Mouse (Mus musculus): Measurements from ENCODE around the gene Serpina9.
A peak's percentile ranks its signal among the peaks of the same experiment; 100 is the strongest.
"Not testable (repeated sequence)": the region's sequence is repeated elsewhere in the genome, so short reads cannot be mapped to it uniquely, and the experiment has no call there.

The Serpina9 gene

DNA sequence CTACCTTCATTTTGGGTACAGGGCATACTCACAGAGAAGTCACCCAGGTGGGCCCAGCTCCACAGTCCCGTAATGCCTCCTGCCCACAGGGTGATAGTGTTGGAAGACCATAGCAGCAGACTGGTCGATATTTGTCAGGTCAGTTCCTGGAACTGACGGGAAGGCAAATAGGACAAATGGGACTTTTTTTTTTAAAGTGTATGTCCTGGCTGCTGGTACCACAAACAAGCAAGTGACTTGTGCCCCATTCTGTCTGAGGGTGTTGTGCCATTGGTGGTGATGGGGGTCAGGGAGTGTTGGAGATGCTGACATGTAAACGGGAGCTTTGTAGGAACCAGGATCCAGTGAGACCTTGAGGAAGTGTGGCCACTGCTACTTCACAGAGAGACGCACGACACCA is 23.7 kb downstream of the Serpina9 start, which contains the start of gene Serpina11:
Gene Serpina11, minus strand, starts transcription at position 101 of the 400 bp plus-strand sequence.
- no peak for DNase-seq (ENCODE audit: low spot score in 2 of 2)

DNA sequence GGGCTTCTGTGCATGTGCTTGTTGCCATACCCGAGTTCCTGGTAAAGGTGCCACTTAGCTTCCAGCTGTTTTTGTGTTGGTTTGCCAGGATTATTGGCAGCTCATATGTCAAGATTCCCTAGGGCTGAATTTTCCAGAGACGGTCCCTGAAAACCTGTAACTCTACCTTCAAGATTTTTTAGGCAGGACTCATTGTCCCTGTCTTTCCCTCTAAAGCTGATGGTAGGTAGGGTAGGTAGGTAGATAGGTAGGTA is 24.1 kb downstream of the Serpina9 start:
- DNase-seq (ENCODE audit: low spot score in 2 of 2) = no peak

DNA sequence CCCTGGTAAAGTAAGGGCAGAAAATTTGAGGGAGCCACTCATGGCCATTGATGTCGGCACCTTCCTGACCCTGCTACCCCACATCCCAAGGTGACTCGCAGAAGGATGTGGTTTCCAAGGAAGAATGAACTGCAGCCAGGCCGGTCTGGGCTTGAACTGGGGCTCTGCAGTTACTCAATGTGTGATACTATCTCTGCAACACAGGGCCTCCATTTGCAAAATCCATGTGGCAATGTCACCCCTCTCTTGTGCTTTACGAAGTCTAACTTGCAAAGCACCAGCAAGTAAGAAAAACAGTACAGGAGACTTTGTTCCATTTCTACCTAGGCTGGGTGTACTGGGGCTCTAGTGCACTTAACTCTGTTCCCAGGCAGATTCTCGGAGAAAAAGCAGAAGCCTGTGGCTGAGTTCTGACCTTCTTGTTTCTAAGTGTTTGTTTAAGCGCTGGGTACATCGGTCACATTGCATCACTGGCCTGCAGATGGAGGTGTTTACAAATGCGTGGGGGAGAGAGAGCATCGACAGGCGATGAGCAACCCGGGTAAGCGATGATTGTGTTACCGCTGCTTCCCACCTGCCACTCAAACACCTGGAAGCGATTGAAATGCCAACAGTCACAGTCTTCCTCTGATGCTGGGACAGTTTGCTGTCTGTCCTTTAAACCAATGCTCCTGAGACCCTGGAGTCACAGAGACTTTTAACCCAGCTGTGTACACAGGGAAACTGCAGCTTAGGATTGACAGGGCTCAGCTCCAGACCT is 24.6 kb downstream of the Serpina9 start:
- DNase-seq (ENCODE audit: low spot score in 2 of 2) = no peak

DNA sequence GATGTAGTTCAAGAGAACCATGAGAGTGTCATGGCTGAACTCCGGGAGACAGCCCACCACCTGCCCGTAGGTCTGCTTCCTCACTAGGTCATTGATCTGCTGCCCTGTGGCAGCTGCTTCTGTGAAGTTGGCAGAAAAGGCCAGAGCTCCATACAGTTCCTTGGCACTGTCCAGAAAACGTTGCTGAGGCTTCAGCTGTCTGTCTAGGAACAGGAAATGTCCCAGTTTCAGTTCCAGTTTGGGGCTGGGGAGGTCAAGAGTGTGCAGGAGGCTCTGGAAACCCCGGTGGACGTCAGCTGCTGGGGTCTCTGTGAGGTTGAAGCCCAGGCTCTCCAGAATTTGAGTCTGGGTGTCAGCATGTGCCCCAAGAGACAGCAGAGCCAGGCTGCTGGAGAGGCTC is 27.7 kb downstream of the Serpina9 start:
- no peak for DNase-seq (ENCODE audit: low spot score in 2 of 2)

DNA sequence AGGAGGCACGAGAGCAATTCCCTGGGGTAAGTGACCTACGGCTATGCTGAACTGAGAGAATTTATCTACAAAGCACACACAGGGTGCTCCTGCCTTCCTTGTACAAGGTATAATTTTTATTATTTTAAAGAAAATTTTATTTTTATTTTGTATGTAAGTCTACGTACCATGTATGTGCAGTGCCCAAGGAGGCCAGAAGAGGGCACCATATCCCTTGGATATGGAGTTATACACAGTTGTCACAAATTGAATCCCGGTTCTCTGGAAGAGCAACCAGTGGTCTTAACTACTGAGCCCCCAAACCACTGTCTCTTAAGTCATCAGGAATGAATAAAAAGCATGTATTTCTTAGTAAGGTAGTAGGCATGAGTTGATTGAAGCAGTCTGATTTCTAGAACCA is 28.6 kb downstream of the Serpina9 start:
- DNase-seq (ENCODE audit: low spot score in 2 of 2) = no peak

DNA sequence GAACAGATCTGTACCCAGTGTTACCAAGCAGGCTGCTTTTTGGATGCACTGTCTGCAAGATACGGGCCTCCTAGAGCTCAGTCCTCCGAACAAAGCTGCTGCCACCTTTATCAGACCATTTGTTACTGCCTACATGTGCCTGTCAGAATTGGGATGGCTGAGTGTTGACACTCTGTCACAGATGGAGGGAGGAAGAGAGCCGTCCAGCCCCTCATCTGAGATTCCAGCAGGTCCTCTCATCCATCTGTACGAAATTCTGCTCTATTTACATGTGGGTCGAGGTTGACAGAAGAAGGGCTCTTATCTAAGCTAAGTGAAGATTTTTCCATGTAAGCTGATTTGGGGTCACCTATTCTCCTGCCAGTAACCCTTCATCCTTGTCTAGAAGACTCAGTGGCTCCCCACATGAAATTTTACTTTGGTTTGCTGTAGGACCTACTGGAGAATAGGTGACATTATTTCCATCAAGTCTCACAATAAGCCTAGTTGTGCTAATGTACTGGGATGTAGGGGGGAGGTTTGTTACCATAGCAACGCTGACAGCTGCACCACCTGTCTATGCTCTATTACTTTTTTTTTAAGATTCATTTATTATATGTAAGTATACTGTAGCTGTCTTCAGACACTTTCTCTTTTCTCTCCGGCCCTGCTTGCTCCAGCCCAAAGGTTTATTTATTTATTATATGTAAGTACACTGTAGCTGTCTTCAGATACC is 31.8 kb downstream of the Serpina9 start:
- DNase-seq (ENCODE audit: low spot score in 2 of 2) = no peak

DNA sequence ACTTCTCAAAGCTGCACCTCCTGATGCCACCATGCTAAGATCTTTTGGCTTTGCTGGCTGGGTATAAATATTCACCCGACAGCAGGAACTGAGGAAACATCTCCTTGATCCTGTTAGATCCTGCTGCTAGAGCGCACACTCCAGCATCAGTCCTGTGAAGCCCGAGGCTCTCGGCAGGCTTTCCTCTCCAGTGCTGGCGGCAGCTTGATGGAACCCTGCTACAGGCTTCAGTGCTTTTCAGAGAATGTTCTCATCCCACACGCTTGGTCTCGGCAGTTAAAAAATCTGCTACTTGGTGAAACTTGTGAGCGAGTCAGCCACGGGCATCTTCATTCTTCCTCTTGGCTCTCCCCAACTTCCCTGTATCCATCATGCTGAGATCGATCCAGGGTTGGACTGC is 35.3 kb downstream of the Serpina9 start:
- DNase-seq (ENCODE audit: low spot score in 2 of 2) = no peak

DNA sequence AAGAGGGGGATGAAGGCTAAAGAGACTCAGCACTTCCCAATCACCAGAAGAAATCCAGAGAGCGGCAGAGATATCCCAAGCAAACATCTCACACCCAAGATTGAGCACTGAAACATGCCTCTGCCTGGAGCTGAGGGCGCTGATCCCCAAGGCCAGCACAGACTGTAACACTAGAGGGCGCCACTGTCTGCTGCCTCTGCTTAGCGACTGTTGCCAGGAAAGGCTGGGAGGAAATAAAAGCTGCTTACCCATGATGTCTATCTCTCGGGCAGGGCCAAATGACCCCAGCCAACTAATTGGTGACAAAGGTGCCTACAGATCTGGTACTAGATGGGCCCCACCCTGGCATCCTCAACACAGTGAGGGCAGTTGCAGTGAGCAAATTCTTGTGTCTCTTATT is 35.7 kb downstream of the Serpina9 start:
- no peak for DNase-seq (ENCODE audit: low spot score in 2 of 2)

DNA sequence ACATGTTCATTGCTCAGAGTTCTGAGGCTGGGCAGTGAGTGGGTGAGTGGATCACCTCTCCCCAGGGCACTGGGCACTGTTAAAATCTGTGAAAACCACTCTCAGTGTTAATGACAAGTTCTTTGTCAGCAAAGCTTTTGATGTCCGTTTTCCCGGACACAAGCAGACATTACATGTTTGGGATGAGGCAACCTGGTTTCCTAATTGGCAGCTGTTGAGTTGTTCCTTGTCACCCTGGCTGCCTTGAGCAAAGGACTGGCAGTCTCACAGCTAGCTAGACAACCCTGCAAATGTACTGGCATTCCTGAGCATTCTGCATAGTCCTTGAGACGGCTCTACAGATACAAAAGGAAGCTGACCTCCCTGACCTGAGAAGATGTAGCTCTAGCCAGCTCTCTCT is 36.5 kb downstream of the Serpina9 start:
- DNase-seq (ENCODE audit: low spot score in 2 of 2) = no peak

DNA sequence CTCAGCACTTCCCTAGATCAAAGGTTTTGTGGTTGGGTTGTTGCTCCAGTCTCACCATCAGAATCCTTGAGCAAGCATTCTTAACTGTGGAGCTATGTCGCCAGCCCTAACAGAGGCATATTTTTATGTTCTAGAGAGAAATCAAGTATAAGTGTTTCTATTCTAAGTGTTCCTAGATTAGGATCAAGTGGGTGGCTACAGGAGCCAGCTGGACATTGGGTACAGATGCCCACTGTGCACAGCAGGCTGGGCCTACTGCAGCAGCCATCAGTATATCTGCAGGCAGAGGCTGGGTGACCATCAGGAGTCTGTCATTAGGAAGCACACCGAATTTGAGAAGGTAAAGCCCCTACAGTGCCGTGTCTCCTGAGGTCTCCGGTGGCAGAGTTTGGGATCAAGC is 42.5 kb downstream of the Serpina9 start:
- DNase-seq (ENCODE audit: low spot score in 2 of 2) = peak in 1 of 2 experiments; percentile 54

DNA sequence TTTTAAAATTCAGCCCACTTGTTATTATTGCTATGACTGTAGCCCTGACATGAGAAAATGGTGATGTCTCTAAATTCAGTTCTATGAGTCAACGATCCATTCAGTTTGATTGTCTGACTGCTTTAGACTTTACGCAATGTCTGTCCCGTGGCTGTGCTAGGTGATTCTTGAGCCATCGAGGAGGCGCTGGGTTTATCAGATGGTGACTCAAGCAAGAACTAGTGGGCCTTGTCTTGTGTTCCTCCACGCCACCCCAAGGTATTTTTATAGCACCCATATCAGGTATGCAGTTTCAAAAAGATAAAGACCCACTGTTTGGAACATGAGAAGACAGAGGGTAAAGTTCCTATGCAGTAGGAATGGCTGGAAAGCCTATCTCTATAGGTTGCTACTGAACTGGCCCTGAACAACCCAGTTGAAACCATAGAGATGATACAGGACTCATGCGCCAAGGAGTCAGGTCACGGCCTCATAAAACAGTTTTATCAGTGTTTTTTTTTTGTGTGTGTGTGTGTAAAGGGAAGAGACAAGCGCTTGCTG is 43.9 kb downstream of the Serpina9 start:
- no peak for DNase-seq (ENCODE audit: low spot score in 2 of 2)

DNA sequence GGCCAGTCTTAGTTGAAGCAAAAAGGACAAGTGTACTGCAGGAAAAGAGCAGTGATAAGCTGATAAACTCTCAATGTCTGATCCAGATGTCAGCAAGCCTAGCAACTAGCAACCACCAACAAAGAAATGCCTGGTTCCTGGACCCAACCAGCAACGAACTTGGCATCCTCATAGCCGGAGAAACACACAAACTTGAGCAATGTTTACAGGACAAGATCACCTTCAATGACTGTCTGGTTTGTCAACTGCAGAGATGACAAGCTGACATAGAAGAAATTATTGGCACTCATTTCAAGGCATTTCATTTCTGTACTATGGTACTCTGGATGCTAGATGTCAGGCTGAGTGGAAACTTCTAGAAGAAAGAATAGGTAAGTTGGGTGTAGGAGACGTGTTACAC is 46.8 kb downstream of the Serpina9 start:
- DNase-seq (ENCODE audit: low spot score in 2 of 2) = no peak

DNA sequence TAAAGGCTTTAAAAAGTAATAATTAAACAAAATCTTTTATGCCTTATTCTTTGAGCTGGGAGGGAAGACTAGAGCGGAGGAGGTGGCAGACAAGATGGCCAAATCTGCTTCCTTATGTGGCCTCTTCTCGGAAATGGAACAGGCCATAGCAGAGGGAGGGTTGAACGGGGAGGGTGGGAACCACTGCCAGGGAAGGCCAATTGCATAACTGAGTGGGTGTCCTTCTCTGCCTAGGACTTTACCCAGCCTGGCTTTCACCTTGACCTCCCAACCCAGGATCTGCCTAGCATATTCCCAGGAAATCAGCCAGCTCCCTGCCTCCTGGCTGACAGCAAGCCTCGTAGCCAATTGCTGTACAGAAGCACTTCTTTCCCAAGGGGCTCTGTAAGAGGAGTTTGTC is 50.3 kb downstream of the Serpina9 start:
- no peak for DNase-seq (ENCODE audit: low spot score in 2 of 2)

DNA sequence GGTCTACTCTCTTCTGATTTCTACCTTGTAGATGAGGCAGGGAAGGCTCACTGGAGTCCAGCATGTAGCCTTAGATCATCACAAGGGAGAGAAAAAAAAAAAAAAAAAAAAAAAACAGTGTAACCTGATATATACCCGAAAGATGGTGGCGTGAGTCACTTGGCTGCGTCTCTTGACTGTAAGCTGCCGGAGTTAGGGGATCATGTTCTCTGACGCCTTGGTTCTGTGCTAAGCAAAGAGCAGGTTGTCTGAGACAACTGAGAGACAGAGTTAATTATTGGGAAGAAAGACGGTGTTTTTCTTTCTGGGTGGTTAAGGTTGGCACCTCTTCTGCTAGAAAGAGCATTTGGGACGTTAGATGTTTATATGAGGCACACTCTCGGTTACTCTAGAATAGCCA is 50.7 kb downstream of the Serpina9 start:
- no peak for DNase-seq (ENCODE audit: low spot score in 2 of 2)

DNA sequence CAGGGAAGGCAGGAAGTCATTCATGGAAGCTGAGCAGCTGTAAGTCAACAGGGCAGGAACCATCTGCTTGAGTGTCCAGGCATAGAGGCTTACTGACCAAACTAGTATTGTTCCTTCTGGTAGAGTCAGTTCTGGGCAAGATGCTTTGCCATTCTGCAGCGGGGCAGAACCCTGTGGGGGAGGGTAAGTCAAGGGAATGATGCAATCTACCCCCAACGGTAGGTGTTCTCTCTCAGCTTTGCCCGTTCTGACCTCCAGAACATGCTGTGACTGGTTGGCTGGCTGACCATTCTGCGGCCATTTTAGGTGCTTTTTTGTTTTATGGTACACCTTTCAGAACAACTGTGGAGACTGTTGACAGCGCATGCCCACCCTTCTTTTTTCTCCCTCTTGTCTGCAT is 51.2 kb downstream of the Serpina9 start:
- DNase-seq (ENCODE audit: low spot score in 2 of 2) = no peak

DNA sequence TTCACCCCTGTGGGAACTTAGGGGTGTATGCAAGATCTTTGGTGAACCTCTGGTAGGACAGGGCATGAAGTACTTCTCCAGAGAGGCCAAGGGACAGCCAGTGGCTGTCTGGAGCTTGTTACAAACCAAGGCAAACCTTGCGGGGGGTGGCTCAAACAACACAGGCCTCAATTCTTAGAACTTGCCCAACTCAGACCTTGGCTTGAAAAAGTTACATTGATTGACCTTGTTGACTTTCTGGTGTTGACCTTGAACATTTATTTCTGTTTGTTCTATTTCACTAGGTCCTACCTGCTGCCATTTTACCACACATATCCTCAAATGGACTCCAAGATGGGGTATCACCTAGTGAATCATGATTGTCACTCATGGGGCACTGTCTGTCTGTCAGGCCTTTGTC is 51.8 kb downstream of the Serpina9 start:
- no peak for DNase-seq (ENCODE audit: low spot score in 2 of 2)

DNA sequence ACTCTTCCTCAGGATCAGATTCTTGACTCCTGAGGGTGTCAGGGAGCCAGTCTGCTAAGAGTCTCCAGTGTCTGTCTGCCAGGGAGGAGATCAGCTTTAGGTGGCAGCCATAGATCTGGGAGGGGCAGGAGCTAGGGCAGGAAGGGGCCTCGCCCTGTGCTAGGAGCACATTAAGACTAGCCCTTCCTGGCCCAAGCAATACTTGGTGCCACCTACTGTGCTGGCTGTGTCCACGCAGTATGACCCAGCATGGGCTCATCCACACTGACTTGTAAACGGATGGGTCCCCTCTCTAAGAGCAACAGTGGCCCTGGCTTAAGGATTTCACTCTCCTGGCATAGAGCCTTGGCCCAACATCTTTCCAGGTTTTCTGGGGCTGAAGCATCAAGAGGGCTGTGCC is 54.8 kb downstream of the Serpina9 start, which contains the start of gene Serpina1e:
Gene Serpina1e, minus strand, starts transcription at position 178 of the 400 bp plus-strand sequence.
- DNase-seq (ENCODE audit: low spot score in 2 of 2) = no peak

DNA sequence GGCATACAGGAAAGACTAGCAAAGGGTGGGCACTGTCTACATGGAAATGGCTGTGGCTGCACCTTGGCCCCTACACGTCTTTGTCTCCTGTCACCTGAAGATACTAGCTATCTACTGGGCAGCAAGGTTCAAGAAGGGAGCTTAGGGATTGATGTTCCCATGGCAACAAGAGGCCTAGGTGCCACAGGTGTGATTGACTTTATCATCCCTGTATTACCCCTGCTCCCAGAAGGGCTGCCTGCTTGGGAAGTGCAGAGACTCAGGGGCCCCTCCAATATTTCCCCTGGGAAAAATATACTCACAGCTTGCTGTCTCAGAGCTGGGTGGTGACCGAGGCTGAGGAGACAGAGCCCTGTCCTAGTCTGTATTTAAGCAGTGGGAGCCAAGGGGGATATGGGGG is 57.0 kb downstream of the Serpina9 start:
- DNase-seq (ENCODE audit: low spot score in 2 of 2) = not testable (repeated sequence)

DNA sequence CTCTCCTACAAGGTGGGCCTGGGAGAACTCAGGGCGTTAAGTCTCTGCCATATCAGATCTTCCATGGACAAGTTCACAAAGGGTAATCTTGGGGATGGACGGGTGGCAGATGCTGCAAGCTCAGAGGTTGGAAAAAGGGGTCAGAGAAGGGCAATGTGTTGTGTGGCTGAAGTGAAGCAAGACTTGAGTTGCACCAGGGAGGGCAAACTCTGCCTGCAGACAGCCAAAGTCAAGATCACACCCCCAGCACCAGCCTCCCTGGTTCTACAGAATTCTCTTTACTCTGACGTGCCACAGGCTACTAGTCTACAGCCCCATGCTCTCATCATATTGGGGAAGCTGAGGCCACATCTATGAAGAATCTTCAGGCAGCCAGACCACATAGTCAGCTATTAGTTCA is 60.6 kb downstream of the Serpina9 start:
- not testable (repeated sequence) for DNase-seq (ENCODE audit: low spot score in 2 of 2)

DNA sequence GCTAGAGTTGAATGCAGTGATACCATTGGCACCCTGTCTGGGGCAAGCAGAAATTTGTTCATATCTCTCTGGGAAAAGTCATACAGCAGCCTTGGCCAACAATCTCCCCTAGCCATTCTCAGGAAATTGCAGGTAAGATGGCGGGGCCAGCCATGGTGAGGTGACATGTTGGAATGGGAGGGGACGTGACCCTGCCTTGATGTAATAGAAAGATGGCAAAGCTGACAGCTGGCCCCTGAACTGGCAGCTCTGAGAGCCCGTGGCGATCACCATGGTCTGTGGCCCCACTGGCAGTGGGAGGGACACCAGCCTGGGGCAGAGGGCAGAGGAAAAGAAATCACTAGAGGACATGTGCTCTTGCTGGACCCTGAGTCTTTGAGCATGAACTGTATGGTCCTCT is 67.3 kb downstream of the Serpina9 start:
- DNase-seq (ENCODE audit: low spot score in 2 of 2) = no peak
